In genomic region chr10:93888935-93889578, GRCm38 (mm10) we compare ENCODE assay signal across 8 mouse cellular contexts. TPM values are rescaled to one million over a fixed set of nuclear protein-coding genes. Genes with fewer than 3 reads are reported as not detected.
DNase-seq lines count a peak whose midpoint lies in the region; ATAC-seq and TF ChIP-seq lines count a peak whose summit lies in the region.

No protein-coding gene starts in this region.

- peak overlapping the region; percentile 96 for H3K9ac ChIP-seq in embryonic facial prominence, embryonic 15.5 days
- H3K9ac ChIP-seq in heart, embryonic 14.5 days (ENCODE audit: low read length): peak overlapping the region; percentile 94
- peak overlapping the region; percentile 90 for H3K9ac ChIP-seq in stomach, postnatal 0 days (ENCODE audit: low read length)

- H3K4me2 ChIP-seq in embryonic facial prominence, embryonic 15.5 days (replicated peaks): peak overlapping the region; percentile 62
- peak overlapping the region; percentile 94 for H3K4me2 ChIP-seq in heart, embryonic 14.5 days (ENCODE audit: low read length)
- H3K4me2 ChIP-seq in stomach, postnatal 0 days (replicated peaks; ENCODE audit: low read depth): peak overlapping the region; percentile 78

- peaks cover 9% of the 10 kb centered on the region for H3K4me1 ChIP-seq in embryonic facial prominence, embryonic 15.5 days
- peaks cover 0 to 15% of the 10 kb centered on the region in 2 experiments; a peak in 3 of 4 replicates for H3K4me1 ChIP-seq in heart, embryonic 14.5 days (ENCODE audit: control insufficient read depth in 2 of 2, insufficient read depth in 2 of 2, low read length in 2 of 2)
- H3K4me1 ChIP-seq in stomach, postnatal 0 days (replicated peaks; ENCODE audit: control insufficient read depth, insufficient read depth): no peaks in the 10 kb centered on the region

- H3K36me3 ChIP-seq in embryonic facial prominence, embryonic 15.5 days: peaks cover 26% of the 10 kb centered on the region
- peaks cover 30% of the 10 kb centered on the region for H3K36me3 ChIP-seq in heart, embryonic 14.5 days (ENCODE audit: control insufficient read depth, insufficient read depth, low read length)
- peaks cover 11% of the 10 kb centered on the region for H3K36me3 ChIP-seq in stomach, postnatal 0 days (ENCODE audit: control insufficient read depth, insufficient read depth, low read length)

- TF ChIP-seq EP300 in stomach, postnatal 0 days (optimal IDR thresholded peaks at IDR 0.05): no peak

- under 1% methylated on average over 38 of the region's 38 CpGs for WGBS in embryonic facial prominence, embryonic 15.5 days
- WGBS in heart, embryonic 14.5 days: under 1% methylated on average over 38 of the region's 38 CpGs
- WGBS in stomach, postnatal 0 days: 0% methylated on average over 38 of the region's 38 CpGs

- H3K9me3 ChIP-seq in embryonic facial prominence, embryonic 15.5 days (replicated peaks): no peaks in the 10 kb centered on the region
- H3K9me3 ChIP-seq in heart, embryonic 14.5 days (ENCODE audit: control insufficient read depth, low read length): no peaks in the 10 kb centered on the region
- no peaks in the 10 kb centered on the region for H3K9me3 ChIP-seq in stomach, postnatal 0 days (ENCODE audit: control insufficient read depth, low read length)

- in situ Hi-C loops in Patski (cut with MboI; ENCODE audit: low pct_unique_long_range_greater_than_20kb): no loop called here

- DNase-seq in heart, adult 8-10 months (ENCODE audit: low spot score): peak; percentile 31
- DNase-seq in heart, adult 18-20 months: no peak
- DNase-seq in Patski (ENCODE audit: low read depth, low spot score): no peak
- DNase-seq in layer of hippocampus, postnatal 10 days (ENCODE audit: low spot score in 2 of 2): peak; percentile 67 to 70
- peak; percentile 30 for DNase-seq in mesoderm, embryonic 11.5 days (ENCODE audit: low read depth, low spot score)
- DNase-seq in stomach, postnatal 0 days (ENCODE audit: low spot score): no peak

- H3K27me3 ChIP-seq in Patski: no peaks in the 10 kb centered on the region
- H3K27me3 ChIP-seq in embryonic facial prominence, embryonic 15.5 days: no peaks in the 10 kb centered on the region
- no peaks in the 10 kb centered on the region for H3K27me3 ChIP-seq in heart, embryonic 14.5 days (ENCODE audit: control insufficient read depth, insufficient read depth, low read length)
- H3K27me3 ChIP-seq in stomach, postnatal 0 days (ENCODE audit: control insufficient read depth, insufficient read depth, low read length): no peaks in the 10 kb centered on the region

- CTCF ChIA-PET in Patski (lab: Charles Lee): no interaction called here

- TF ChIP-seq CTCF in Patski (IDR thresholded peaks at IDR 0.05): no peak
- no peak for TF ChIP-seq CTCF in stomach, postnatal 0 days (IDR thresholded peaks at IDR 0.05; ENCODE audit: low read depth)

- H3K4me3 ChIP-seq in embryonic facial prominence, embryonic 15.5 days (replicated peaks): peak overlapping the region; percentile 96
- H3K4me3 ChIP-seq in heart, embryonic 14.5 days (ENCODE audit: control insufficient read depth in 1 of 2, insufficient read depth in 1 of 2, low read depth in 1 of 2, low read length in 2 of 2): peak overlapping the region; percentile 74 to 83
- H3K4me3 ChIP-seq in stomach, postnatal 0 days (ENCODE audit: low read depth, low read length): peak overlapping the region; percentile 86

- ATAC-seq in Patski: peak; percentile 45
- ATAC-seq in embryonic facial prominence, embryonic 15.5 days (ENCODE audit: insufficient number of reproducible peaks, low FRiP score, low TSS enrichment, low read depth): peak; percentile 72
- ATAC-seq in heart, embryonic 14.5 days (ENCODE audit: insufficient number of reproducible peaks, insufficient read depth, low FRiP score, low read depth): peak; percentile 23; the same call in 1 of the 2 replicates
- peak; percentile 74 for ATAC-seq in stomach, postnatal 0 days (ENCODE audit: low FRiP score, low TSS enrichment)

- H3K27ac ChIP-seq in embryonic facial prominence, embryonic 15.5 days (replicated peaks): peak overlapping the region; percentile 92
- H3K27ac ChIP-seq in heart, embryonic 14.5 days (replicated peaks in 1 of 2; ENCODE audit: control insufficient read depth in 1 of 2, insufficient read depth in 1 of 2, low read depth in 2 of 2, low read length in 2 of 2): peak overlapping the region; percentile 84 to 89
- peak overlapping the region; percentile 90 for H3K27ac ChIP-seq in stomach, postnatal 0 days (replicated peaks)

- POLR2A ChIA-PET in Patski (lab: Charles Lee): interaction anchor here (1.8 kb wide), 1 partner anchor 10 kb away, joined by 4 read pairs; no protein-coding TSS in a partner anchor

RNA-seq across cellular contexts. Expression of gene Metap2, which starts 7.8 kb away (rescaled TPM):
- 100 to 1,000 TPM in 2 of 4 experiments, 10 to 100 TPM in 2; 90.8 to 130 (median 107) TPM for total RNA-seq in heart, adult 8-10 months (2022)
- 100 to 1,000 TPM; 112 to 116 TPM for total RNA-seq in heart, adult 18-20 months (2021)
- polyA plus RNA-seq in Patski (2021): 282 TPM
- polyA plus RNA-seq in embryonic facial prominence, embryonic 15.5 days (2015; fragmentation: Nextera tagmentation; extraction: Ambion mirVana): 174 and 185 TPM in 2 replicates
- 158 and 159 TPM in 2 replicates for polyA plus RNA-seq in heart, embryonic 14.5 days (2014; fragmentation: Nextera tagmentation; extraction: Ambion mirVana)
- total RNA-seq in layer of hippocampus, postnatal 10 days (2021): 100 to 1,000 TPM; 142 to 150 TPM
- polyA plus RNA-seq in stomach, postnatal 0 days (2015; fragmentation: Nextera tagmentation; extraction: Ambion mirVana): 112 and 126 TPM in 2 replicates

RNA-seq across cellular contexts. Expression of gene Usp44, which starts 57.7 kb away (rescaled TPM):
- total RNA-seq in heart, adult 8-10 months (2022): not detected
- not detected for total RNA-seq in heart, adult 18-20 months (2021)
- 2.1 TPM for polyA plus RNA-seq in Patski (2021)
- polyA plus RNA-seq in embryonic facial prominence, embryonic 15.5 days (2015; fragmentation: Nextera tagmentation; extraction: Ambion mirVana): 1.3 TPM in 2 replicates
- polyA plus RNA-seq in heart, embryonic 14.5 days (2014; fragmentation: Nextera tagmentation; extraction: Ambion mirVana): 0.15 and 0.18 TPM in 2 replicates
- total RNA-seq in layer of hippocampus, postnatal 10 days (2021): not detected
- not detected in 2 replicates for polyA plus RNA-seq in stomach, postnatal 0 days (2015; fragmentation: Nextera tagmentation; extraction: Ambion mirVana)

Comparison
In these comparisons a context has a peak if more than half of its experiments do, and no peak if none do; other contexts are left out.
1. DNase-seq: peak in heart, adult 8-10 months (single experiment), layer of hippocampus, postnatal 10 days (2 of 2) and mesoderm, embryonic 11.5 days (single experiment); none in heart, adult 18-20 months (0 of 2), Patski (single experiment) and stomach, postnatal 0 days (single experiment).
2. ATAC-seq: peak in every context shown above with its lines; median percentile 74 in stomach, postnatal 0 days; 72 in embryonic facial prominence, embryonic 15.5 days; 45 in Patski; 23 in heart, embryonic 14.5 days.
3. Peak in every context shown above with its lines, with median percentiles within 50 percentile points of each other: H3K27ac ChIP-seq, H3K4me2 ChIP-seq, H3K4me3 ChIP-seq and H3K9ac ChIP-seq.